Mouse (Mus musculus) frontal cortex, adult (tissue): ENCODE results near the gene Mapk3.
"Not testable (repeated sequence)": the region's sequence is repeated elsewhere in the genome, so short reads cannot be mapped to it uniquely, and the experiment has no call there.

Source experiments
- ATAC-seq: cut with Nextera tagmentation; 2 replicates; pipeline ENCODE4 v1.9.2; 2017; ENCODE audit warnings: mild to moderate bottlenecking, moderate library complexity, mixed read lengths; ENCODE audit not compliant: low TSS enrichment

Mapk3 gene

GRCm38 (mm10) chr7:126759050-126759671, at the start of gene Mapk3:
Gene Mapk3, plus strand, starts transcription at chr7:126759601.
- ATAC-seq, result 0 out of 2 replicates have a peak, but pooled peaks have one; percentile 26

GRCm38 (mm10) chr7:126710266-126710665, 49.1 kb upstream of the Mapk3 start:
- no peak for ATAC-seq

GRCm38 (mm10) chr7:126711910-126712309, 47.5 kb upstream of the Mapk3 start:
- ATAC-seq, result no peak

- peak; percentile 62; the same call in 1 of the 2 replicates for ATAC-seq
Observed at GRCm38 (mm10) chr7:126715679-126716078, 43.7 kb upstream of the Mapk3 start.

- ATAC-seq, result no peak
Observed at GRCm38 (mm10) chr7:126717566-126717965, 41.8 kb upstream of the Mapk3 start.

GRCm38 (mm10) chr7:126718787-126719337, 40.5 kb upstream of the Mapk3 start:
- ATAC-seq, result peak; percentile 57

- ATAC-seq, result no peak
Observed at GRCm38 (mm10) chr7:126721635-126722034, 37.8 kb upstream of the Mapk3 start.

GRCm38 (mm10) chr7:126725077-126725476, 34.3 kb upstream of the Mapk3 start:
- ATAC-seq, result no peak

- ATAC-seq, result no peak
Observed at GRCm38 (mm10) chr7:126725667-126726066, 33.7 kb upstream of the Mapk3 start.

GRCm38 (mm10) chr7:126730256-126730789, 29.1 kb upstream of the Mapk3 start:
- not testable (repeated sequence) for ATAC-seq

GRCm38 (mm10) chr7:126736122-126736521, 23.3 kb upstream of the Mapk3 start:
- no peak for ATAC-seq

GRCm38 (mm10) chr7:126739551-126739950, 19.9 kb upstream of the Mapk3 start:
- peak; percentile 93 for ATAC-seq

GRCm38 (mm10) chr7:126740132-126740735, 19.2 kb upstream of the Mapk3 start:
- ATAC-seq, result no peak

- ATAC-seq, result no peak
Observed at GRCm38 (mm10) chr7:126740977-126741376, 18.4 kb upstream of the Mapk3 start.

GRCm38 (mm10) chr7:126741452-126741851, 17.9 kb upstream of the Mapk3 start:
- ATAC-seq, result no peak

- no peak for ATAC-seq
Observed at GRCm38 (mm10) chr7:126741964-126742482, 17.4 kb upstream of the Mapk3 start.

- peak; percentile 44; the same call in 1 of the 2 replicates for ATAC-seq
Observed at GRCm38 (mm10) chr7:126746066-126746465, 13.3 kb upstream of the Mapk3 start.

GRCm38 (mm10) chr7:126746798-126747197, 12.6 kb upstream of the Mapk3 start:
- no peak; the same call in 1 of the 2 replicates for ATAC-seq

- no peak for ATAC-seq
Observed at GRCm38 (mm10) chr7:126748824-126749223, 10.6 kb upstream of the Mapk3 start.

- ATAC-seq, result no peak
Observed at GRCm38 (mm10) chr7:126749582-126750343, 9.6 kb upstream of the Mapk3 start.

- peak; percentile 75 for ATAC-seq
Observed at GRCm38 (mm10) chr7:126754866-126755265, 4.5 kb upstream of the Mapk3 start.

- ATAC-seq, result no peak
Observed at GRCm38 (mm10) chr7:126758539-126758938, 862 bp upstream of the Mapk3 start.
